Mouse (Mus musculus) G1E (cell line): ENCODE measurements at regions not wholly inside any gene's neighbourhood (a gene's known extent, or its start where the extent isn't known, plus 50 kb on each side); places are given as distances from the start of the nearest gene placed in this dataset.

Experiments
- ATAC-seq: 2 replicates; pipeline ENCODE4 v1.8.0; 2016; ENCODE audit warnings: mild to moderate bottlenecking; ENCODE audit not compliant: insufficient number of reproducible peaks, poor library complexity, low FRiP score, severe bottlenecking; ENCODE audit errors: extremely low read depth
- DNase-seq: peaks from one replicate; pipeline ENCODE4 v3.0.0; 2012; ENCODE audit warnings: low spot score
- H3K27me3 ChIP-seq: 2 replicates; pipeline ENCODE4 v1.6.1; 2012; ENCODE audit warnings: mild to moderate bottlenecking, low read length, inconsistent platforms; ENCODE audit not compliant: insufficient read depth
- H3K36me3 ChIP-seq: replicated peaks from 2 replicates; pipeline ENCODE3; 2012; ENCODE audit warnings: mild to moderate bottlenecking, inconsistent platforms
- H3K4me1 ChIP-seq: 2 replicates; pipeline ENCODE4 v1.6.1; 2012; ENCODE audit warnings: low read depth, low read length, inconsistent platforms, mixed read lengths; ENCODE audit not compliant: insufficient read depth
- H3K4me3 ChIP-seq: 2 replicates; pipeline ENCODE4 v1.5.1; 2012; ENCODE audit warnings: low read depth, mild to moderate bottlenecking, inconsistent platforms, low read length, moderate library complexity, mixed read lengths
- H3K9me3 ChIP-seq: replicated peaks from 2 replicates; pipeline ENCODE4 v1.6.1; 2012; ENCODE audit warnings: inconsistent platforms
- CTCF ChIP-seq: IDR thresholded peaks from 2 replicates; pipeline ENCODE4 v1.5.1; 2012; ENCODE audit warnings: low read depth, low read length, inconsistent platforms, mixed read lengths
- GATA1 ChIP-seq: IDR thresholded peaks from 2 replicates; pipeline ENCODE4 v1.6.1; 2012; ENCODE audit warnings: borderline replicate concordance, low read length, inconsistent platforms, mixed read lengths
- GATA2 ChIP-seq: IDR thresholded peaks from 2 replicates; pipeline ENCODE4 v1.6.1; 2012; ENCODE audit warnings: low read depth, low read length, inconsistent platforms, borderline replicate concordance
- POLR2AphosphoS5 ChIP-seq: IDR thresholded peaks from 2 replicates; pipeline ENCODE4 v1.6.1; 2012; ENCODE audit warnings: low read depth, low read length, inconsistent platforms; ENCODE audit not compliant: insufficient replicate concordance
- TAL1 ChIP-seq: conservative IDR thresholded peaks from 2 replicates; pipeline ENCODE4 v1.6.1; 2012; ENCODE audit warnings: low read depth, low read length, inconsistent platforms, mixed read lengths

DNA sequence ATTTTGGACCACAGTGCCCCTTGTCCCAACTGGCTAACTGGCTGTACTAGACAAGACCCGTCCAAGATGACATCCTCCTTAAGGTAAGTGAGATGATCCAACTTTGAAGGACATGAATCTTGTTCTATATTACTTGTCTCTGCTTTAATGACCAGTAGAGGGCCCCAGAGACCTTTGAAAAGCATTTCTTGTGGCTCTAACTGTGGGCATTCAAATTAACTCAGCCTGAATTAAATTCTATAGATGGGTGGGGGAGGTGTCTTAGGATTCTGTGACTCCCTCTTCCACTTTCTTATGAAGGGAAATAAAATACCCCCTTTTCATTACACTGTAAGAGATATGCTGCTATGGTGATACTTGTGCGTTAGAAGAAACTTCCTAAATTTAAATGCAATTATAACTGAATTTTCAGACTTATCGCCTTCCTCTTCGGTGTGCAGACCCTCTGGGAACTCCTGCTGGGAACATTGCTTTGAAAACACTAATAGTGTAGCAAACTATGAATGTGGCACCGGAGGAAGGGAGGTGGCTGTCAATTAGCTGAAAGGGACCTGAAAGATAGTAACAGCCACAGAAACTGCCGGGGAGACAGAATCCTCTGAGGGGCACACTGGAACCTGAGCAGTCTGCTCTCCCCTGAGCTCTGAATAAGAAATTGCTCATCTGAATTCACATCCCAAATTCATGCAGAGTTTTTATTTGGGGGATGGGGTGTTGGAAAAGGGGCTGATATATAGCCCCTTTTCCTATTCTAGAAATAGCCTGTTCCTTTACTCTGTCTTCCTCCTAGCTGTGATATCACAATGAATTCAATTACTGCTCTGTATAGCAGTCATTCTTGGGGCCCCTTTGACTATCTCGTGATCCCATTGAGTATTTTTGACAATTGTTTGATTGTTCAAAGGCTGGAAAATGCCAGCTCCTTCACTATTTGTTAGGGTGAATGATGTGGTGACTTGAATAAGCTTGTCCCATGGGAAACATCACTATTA lies 179.9 kb upstream of the A1bg start:
- Histone ChIP-seq H3K9me3 (no peaks in the 10 kb centered on the region), H3K4me1 (no peaks in the 10 kb centered on the region), H3K27me3 (no peaks in the 10 kb centered on the region), H3K4me3 (no peak overlapping the region), H3K36me3 (no peaks in the 10 kb centered on the region)
- no peak for DNase-seq
- no peak for ATAC-seq
- TF ChIP-seq TAL1 (no peak), GATA1 (no peak), CTCF (no peak), POLR2AphosphoS5 (no peak), GATA2 (no peak)

DNA sequence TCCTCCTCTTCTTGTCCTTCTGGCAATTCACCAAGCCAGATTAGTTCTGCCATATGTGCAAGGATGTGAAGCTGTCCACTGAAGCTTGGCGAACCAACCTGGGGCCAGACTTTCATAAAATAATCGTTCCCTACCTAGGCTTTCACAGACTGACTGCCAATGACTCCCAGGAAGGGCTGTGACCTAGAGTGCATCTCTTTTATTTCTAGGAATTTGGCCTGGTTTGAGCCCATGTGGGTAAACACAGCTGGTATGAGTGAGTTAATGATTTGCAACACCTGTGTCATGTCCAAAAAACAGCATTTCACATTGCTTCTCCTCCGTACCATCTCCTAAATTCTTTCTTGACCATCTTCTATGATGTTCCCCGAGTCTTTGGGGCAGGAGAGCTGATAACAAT lies 178.0 kb upstream of the A1bg start:
- TF ChIP-seq GATA1, result no peak
- TF ChIP-seq GATA2, result no peak
- TF ChIP-seq POLR2AphosphoS5, result no peak
- no peak for TF ChIP-seq TAL1
- no peak for TF ChIP-seq CTCF
- ATAC-seq, result no peak
- DNase-seq, result no peak

DNA sequence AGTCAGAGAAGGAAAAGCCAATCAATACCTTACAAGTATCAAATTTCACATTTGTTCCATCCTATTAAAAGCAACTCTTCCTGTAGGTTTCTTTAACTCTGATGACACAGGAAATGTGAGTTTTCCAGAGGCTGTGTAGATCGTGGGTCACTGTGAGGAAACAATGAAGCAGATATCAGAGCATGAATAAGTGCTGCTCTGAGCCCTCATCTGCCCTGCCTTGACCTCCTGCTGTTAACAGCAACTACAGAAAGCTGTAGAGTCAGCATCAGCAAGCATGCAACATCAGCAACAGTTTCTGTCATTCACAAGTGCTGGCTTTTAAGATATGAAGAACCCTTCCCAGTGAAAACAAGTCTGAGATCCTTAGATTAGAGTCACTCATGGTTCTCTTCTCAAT lies 176.2 kb upstream of the A1bg start:
- H3K4me1 ChIP-seq, result no peaks in the 10 kb centered on the region
- H3K4me3 ChIP-seq, result no peak overlapping the region
- H3K36me3 ChIP-seq, result no peaks in the 10 kb centered on the region
- no peak for ATAC-seq
- H3K27me3 ChIP-seq, result no peaks in the 10 kb centered on the region
- TF ChIP-seq TAL1, result no peak
- no peak for TF ChIP-seq CTCF
- no peak for TF ChIP-seq GATA2
- no peak for TF ChIP-seq POLR2AphosphoS5
- TF ChIP-seq GATA1, result no peak
- no peak for DNase-seq
- H3K9me3 ChIP-seq, result no peaks in the 10 kb centered on the region

More for the DNA sequence above, 178.0 kb upstream of the A1bg start:
- Histone ChIP-seq H3K4me3 (no peak overlapping the region), H3K36me3 (no peaks in the 10 kb centered on the region), H3K9me3 (no peaks in the 10 kb centered on the region), H3K27me3 (no peaks in the 10 kb centered on the region), H3K4me1 (no peaks in the 10 kb centered on the region)

DNA sequence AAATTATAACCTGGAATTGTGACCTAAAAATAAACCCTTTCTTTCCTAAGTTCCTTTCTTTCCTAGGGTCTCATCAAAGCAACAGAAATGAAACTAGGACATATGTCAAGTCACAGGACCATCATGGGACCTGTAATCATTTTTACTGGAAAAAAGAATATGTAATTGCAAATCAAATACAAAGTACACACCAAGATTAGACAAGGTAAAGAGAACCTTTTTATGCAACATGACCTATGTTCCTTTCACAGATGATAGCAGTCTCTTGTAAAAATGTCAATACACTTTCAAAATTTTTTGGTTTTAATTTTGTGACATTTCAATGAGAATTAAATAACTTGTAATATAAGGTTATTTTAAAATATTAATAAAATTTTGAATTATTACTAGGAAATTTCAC lies 175.7 kb upstream of the A1bg start:
- Histone ChIP-seq H3K36me3 (no peaks in the 10 kb centered on the region), H3K9me3 (no peaks in the 10 kb centered on the region), H3K27me3 (no peaks in the 10 kb centered on the region), H3K4me3 (no peak overlapping the region), H3K4me1 (no peaks in the 10 kb centered on the region)
- no peak for TF ChIP-seq CTCF
- no peak for TF ChIP-seq POLR2AphosphoS5
- TF ChIP-seq GATA1, result no peak
- no peak for TF ChIP-seq TAL1
- TF ChIP-seq GATA2, result no peak
- DNase-seq (no peak), ATAC-seq (no peak)

DNA sequence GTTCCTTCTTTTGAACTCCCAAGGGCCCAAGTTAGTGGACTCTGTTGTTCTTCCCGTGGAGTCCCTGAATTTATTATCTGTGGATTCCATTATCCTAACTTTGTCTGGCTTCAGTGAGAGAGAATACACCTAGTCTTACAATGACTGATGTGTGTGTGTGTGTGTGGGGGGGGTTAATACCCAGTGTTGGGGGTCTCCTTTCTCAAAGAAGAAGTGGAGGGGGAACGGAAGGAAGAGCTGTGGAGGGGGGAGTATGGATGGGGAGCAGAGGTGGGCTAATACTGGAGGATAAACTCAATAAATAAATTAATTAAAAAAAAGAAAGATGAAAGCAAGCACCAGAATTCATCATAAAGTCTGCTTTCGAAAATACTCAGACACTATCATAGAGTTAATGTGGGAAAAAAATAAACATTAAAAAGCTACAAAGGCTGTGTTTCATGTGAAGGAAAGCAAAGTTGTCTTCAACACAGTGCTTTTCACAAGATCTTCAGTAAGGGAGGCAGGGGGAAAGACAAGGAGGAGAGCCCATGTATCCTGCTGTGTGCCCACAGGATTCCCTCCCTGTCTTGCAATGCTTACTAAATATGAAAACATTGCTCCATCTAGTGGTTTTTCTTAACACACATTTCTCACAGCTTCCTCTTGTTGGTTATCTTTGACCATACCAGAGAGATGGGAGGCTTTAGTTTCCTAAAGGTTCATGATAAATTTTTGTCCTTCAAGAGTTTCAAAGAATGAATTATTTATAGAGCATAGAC lies 173.4 kb upstream of the A1bg start:
- H3K9me3 ChIP-seq, result no peaks in the 10 kb centered on the region
- ATAC-seq (no peak), DNase-seq (no peak)
- no peak overlapping the region for H3K4me3 ChIP-seq
- H3K27me3 ChIP-seq, result no peaks in the 10 kb centered on the region
- TF ChIP-seq TAL1 (no peak), GATA1 (no peak), POLR2AphosphoS5 (no peak), GATA2 (no peak), CTCF (no peak)
- no peaks in the 10 kb centered on the region for H3K36me3 ChIP-seq
- no peaks in the 10 kb centered on the region for H3K4me1 ChIP-seq

DNA sequence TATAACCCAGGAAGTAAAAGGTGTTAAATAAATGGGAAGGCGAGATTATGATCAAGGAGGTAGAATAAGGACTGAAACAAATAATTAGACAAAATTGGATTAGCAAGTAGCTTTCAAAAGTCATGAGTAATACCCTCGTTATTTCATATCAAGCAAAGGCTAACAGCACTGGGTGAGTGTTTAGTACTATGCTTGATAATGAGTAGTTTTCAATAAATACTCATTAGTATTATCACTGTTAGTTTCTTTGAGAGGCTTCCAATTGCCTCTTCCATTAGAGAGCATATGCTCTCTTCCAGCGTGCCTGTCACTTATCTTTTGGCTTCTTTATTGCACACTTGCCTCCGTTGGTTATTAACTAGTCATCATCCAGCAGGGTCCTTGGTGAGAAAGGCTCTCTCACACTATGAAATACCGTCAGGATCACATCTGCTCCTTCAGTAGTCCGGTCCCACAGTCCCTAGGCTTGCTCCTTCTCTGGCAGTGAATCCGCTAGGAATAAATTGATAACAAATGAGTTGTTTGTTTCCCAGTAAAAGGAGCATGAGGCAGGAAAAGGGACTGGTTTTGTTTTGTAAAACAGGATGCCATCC lies 132.3 kb upstream of the A1bg start:
- ATAC-seq (no peak), DNase-seq (no peak)
- H3K9me3 ChIP-seq, result no peaks in the 10 kb centered on the region
- H3K36me3 ChIP-seq, result no peaks in the 10 kb centered on the region
- no peaks in the 10 kb centered on the region for H3K27me3 ChIP-seq
- TF ChIP-seq CTCF, result no peak
- TF ChIP-seq POLR2AphosphoS5, result no peak
- TF ChIP-seq GATA1, result no peak
- TF ChIP-seq TAL1, result no peak
- TF ChIP-seq GATA2, result no peak
- no peaks in the 10 kb centered on the region for H3K4me1 ChIP-seq
- H3K4me3 ChIP-seq, result no peak overlapping the region
